Mouse (Mus musculus) NIH3T3 (cell line): ENCODE results near the gene Knstrn.

ENCODE experiments used
- DNase-seq: peaks from one replicate; pipeline ENCODE4 v3.0.0-alpha.2; 2012; ENCODE audit warnings: low read depth

Gene Knstrn

GRCm38 (mm10) chr2:118790551-118791525 lies 23.0 kb upstream of the Knstrn start:
- peak; percentile 15 for DNase-seq

DNA sequence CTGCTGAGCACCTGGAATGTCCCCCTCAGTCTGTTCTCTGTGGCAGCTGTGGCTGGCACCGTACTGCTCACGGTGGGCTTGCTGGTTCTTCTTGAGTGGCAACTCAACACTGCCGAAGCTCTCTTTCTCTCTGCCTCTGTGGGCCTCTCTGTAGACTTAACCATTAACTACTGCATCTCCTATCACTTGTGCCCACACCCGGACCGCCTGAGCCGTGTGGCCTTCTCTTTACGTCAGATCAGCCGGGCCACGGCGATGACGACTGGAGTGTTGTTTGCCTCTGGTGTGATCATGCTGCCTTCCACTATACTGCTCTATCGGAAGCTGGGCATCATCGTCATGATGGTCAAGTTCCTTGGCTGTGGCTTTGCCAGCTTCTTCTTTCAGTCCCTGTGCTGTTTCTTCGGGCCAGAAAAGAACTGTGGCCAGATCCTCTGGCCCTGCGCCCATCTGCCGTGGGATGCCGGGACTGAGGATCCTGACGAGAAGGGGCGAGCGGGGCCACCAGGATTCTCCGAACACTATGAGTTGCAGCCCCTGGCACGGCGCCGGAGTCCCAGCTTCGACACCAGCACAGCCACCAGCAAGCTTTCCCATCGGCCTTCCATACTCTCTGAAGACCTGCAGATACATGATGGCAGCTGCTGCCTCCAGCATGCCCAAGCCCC lies 22.1 kb upstream of the Knstrn start:
- DNase-seq, result no peak

GRCm38 (mm10) chr2:118792259-118792613 lies 21.6 kb upstream of the Knstrn start:
- no peak for DNase-seq

DNA sequence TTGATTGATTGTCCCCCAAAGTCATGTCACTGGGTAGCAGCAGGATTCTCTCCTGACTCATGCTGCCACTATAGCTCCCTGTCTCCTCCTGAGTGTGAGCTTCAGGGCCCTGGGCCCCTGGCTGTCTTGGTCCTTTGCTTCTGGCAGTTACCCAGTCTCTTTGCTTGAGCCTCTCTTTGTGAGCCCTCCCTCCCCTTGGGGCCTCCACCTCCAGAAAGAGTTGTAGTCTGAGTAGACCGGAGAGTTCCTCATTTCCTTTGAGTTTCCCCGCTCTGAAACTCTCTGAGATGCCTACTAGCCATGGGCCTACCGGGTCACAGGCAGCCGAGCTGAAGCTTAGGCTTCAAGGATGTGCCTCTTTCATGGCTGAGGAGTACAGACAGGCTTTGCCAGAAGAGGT lies 20.2 kb upstream of the Knstrn start:
- DNase-seq, result no peak

DNA sequence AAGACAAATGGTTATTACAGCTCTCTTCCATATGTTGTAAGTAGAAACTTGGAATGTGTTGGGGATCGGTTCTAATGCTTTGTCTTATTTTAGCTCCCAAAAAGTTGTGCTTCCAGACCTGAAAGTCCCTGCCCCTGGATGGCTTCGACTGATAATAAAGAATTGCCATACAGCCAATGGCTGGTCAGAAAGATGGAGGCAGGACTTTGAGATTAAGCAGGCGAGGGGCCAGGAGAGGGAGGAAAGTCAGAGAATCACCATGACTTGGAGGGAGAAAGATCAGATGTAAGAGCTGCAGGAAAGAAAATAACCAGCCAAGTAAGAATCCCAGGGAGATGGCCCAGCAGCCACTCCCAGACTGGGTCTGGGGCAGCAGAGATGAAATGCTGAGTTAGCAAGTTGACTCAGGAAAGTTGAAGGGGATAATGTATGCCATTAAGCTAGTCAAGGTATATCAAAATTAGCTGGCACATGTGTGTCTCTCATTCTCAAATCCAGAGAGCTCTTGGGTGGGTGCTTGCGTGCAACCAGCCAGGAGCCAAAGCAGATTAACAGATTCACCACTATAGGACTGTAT lies 11.2 kb upstream of the Knstrn start:
- DNase-seq, result no peak

DNA sequence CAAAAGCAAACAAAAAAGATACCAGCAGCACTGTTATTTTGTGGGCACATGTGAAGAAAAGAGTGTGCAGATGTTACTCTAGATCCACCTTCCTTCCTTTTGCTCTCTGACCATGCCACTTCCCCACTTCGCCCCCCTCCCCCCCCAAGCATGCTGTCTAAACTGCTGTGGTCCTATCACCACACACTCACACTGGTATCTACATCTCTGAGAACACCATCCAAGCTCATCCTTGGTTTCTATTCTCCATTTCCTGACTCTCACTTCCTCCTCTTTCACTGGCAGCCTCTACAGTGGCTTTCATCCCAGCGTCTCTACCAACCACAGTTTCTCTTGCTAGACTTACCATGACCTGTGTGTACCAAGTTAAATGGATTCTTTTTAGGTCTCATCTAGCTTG lies 9.3 kb upstream of the Knstrn start:
- no peak for DNase-seq

- no peak for DNase-seq
Measured at GRCm38 (mm10) chr2:118805137-118805536, 8.7 kb upstream of the Knstrn start.

DNA sequence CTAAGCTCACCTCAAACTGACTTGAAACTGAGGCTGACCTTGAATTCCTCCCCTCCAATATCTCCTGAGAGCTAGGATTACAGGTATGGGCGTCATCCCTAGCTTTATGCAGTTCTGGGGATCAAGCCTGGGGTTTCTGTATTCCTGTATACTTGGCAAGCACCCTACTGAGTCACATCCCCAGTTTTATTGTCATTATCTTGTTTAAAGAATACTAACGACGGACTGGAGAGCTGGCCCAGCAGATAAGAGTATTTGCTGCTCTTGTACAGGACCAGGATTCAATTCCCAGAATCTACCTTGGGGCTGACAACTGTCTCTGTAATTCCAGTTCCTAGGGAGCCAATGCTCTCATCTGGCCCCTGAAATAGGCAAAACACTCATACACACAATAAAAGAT lies 8.0 kb upstream of the Knstrn start:
- DNase-seq, result no peak

GRCm38 (mm10) chr2:118806860-118807259 lies 6.9 kb upstream of the Knstrn start:
- DNase-seq, result no peak

GRCm38 (mm10) chr2:118810861-118811260 lies 2.9 kb upstream of the Knstrn start:
- no peak for DNase-seq

DNA sequence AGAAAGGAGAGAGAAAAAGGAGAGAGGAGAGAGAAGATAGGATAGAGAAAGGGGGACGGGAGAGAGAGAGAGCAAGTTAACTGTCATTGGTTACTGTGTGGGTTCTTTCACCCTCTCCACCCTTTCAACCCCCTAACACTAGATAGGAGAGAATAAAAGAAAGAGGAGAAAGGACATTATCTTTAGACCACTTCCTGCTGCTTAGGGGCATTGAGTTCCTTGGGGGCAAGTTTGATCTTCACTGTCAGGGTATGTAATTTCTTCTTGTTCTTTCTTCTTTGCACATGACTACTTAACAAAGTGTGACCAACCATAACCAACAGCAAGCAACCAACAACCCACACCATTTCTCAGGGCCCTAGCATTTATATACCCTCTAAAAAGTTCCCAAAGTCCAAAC lies 1.1 kb upstream of the Knstrn start:
- no peak for DNase-seq

GRCm38 (mm10) chr2:118822800-118823199 lies 9.0 kb downstream of the Knstrn start:
- no peak for DNase-seq

GRCm38 (mm10) chr2:118824396-118824795 lies 10.6 kb downstream of the Knstrn start:
- no peak for DNase-seq

DNA sequence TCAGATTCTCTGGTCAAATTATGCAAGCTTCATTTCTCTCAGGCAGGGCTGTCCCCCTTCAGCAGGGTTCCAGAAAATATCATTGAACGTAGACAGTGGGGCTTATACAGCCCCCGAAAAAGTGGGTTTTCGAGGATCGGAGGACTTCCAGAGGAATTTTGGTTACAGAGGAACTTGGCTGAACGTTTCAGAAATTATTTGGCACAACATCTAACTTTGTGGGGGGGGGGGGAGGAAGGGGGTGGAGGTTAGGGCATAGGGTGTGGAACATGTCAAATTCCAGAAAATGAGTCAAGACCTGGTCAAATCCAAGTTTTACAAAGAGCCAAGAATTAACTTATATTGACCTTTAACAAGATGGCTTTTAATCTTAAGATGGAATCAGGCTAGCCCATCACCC lies 15.3 kb downstream of the Knstrn start:
- no peak for DNase-seq

DNA sequence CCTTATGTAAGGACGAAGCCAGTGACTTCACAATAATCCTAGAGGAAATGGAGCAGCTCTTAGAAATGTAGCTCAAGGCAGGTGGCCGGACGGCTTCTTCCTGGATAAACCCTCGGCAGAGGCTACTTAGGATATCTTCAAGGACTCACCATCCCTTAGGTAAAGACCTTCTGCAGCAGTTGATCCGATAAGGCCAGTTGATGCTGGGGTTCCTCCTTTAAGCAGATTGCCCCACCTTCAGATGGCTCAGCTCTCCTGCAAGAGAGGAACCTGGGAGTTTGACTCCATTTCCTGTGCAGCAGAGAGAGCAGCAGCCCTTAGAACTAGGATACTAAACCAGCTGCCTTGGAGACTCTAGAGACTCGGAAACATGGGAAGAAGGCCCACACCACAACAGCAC lies 20.3 kb downstream of the Knstrn start:
- no peak for DNase-seq

GRCm38 (mm10) chr2:118835115-118835514 lies 21.3 kb downstream of the Knstrn start:
- no peak for DNase-seq

GRCm38 (mm10) chr2:118838330-118838729 lies 24.5 kb downstream of the Knstrn start:
- DNase-seq, result no peak

DNA sequence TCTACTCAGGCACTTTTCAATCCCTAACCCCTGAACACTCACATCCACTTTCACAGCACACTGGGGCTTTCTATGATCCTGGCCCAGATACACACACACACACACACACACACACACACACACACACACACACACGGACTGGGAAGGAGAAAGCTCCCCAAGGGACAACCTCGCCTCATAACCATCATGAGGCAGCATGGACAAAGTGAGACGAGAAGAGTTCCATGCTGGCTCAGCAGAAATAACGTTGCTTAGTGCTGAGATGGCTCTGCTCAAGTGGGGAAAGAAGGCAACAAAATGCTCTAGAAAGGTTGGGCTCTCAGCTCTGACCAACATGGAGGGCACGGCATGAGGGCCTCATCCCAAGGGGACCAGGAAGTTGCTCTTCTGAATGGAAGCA lies 27.4 kb downstream of the Knstrn start:
- DNase-seq, result peak; percentile 77

GRCm38 (mm10) chr2:118841774-118842173 lies 28.0 kb downstream of the Knstrn start:
- peak; percentile 94 for DNase-seq

GRCm38 (mm10) chr2:118844427-118844826 lies 30.6 kb downstream of the Knstrn start:
- DNase-seq, result no peak

DNA sequence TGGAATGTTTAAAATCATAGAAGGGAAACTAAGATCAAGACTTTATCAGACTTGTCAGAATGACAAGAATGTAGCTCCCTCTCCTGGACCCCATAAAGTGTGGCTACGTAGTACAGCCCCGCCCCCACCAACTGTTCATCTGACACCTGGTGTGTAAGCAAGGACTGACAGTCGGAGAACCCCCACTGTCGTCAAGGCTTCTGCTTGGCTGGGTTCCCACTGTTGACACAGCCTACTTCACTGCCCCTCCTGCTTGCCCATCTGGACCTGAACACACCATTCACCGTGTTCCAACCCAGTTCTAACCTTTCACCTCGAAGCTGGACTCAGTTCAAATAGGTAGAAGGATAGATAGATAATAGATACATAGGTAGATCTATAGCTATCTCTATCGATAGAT lies 32.4 kb downstream of the Knstrn start:
- DNase-seq, result peak; percentile 30

DNA sequence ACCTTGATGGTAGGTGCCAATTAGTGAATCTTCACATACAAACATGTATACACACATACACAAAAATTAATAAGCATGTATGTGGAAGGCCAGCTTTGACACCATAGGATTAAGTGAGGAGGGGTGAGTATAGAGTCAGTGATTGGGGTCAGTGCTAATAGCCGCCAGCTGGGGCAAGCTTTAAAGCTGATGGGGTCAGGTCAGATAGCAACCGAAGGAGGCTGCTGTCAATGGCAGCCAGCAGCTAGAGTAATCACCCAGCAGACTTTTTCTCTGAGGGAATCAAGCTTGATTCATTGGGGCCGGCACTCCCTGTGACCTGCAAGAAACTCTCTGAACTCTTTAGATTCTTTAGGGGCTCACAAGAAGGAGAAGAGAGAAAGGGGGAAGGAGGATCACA lies 38.0 kb downstream of the Knstrn start:
- DNase-seq, result no peak
